17 mouse cellular contexts compared by ENCODE assay signal in genomic region chr1:92799653-92800052, GRCm38 (mm10). TPM values are rescaled to one million over a fixed set of nuclear protein-coding genes. Genes with fewer than 3 reads are reported as not detected.
DNase-seq lines count a peak whose midpoint lies in the region; TF ChIP-seq lines count a peak whose summit lies in the region.
"Had no signal": no experiment of that assay in that cellular context is flagged by ENCODE, and none has a peak within 500 bp of the region (broad histone marks: within the 10 kb centered on the region; RNA-seq: fewer than 3 reads in every experiment).

No protein-coding gene starts in this region.

- no peaks in the 10 kb centered on the region for H3K79me2 ChIP-seq in C2C12 (ENCODE audit: control insufficient read depth, insufficient read depth)

- H3ac ChIP-seq in C2C12 (ENCODE audit: control insufficient read depth, insufficient read length, low read depth): no peak overlapping the region

- H3K4me3 ChIP-seq in C2C12 (ENCODE audit: insufficient read depth, poor library complexity, severe bottlenecking): no peak overlapping the region
- H3K4me3 ChIP-seq: embryonic facial prominence, embryonic 13.5 days; limb, embryonic 10.5 days; midbrain, embryonic 10.5 days had no signal

- no peaks in the 10 kb centered on the region for H3K27me3 ChIP-seq in C2C12 (ENCODE audit: control insufficient read depth, insufficient read depth, insufficient read length)
- H3K27me3 ChIP-seq: embryonic facial prominence, embryonic 13.5 days had no signal

- H3K36me3 ChIP-seq in C2C12 (ENCODE audit: control insufficient read depth, insufficient read depth): no peaks in the 10 kb centered on the region
- H3K36me3 ChIP-seq: embryonic facial prominence, embryonic 13.5 days; limb, embryonic 10.5 days; midbrain, embryonic 10.5 days had no signal

- H3K79me3 ChIP-seq in C2C12 (ENCODE audit: low read depth): no peaks in the 10 kb centered on the region

- TF ChIP-seq CTCF in C2C12 (IDR thresholded peaks at IDR 0.05; ENCODE audit: control insufficient read depth, insufficient read depth, insufficient read length): no peak

- intact Hi-C loops in left cerebral cortex, postnatal 25 days (cut with DNase I): no loop called here
- intact Hi-C loops in heart, postnatal 25 days (cut with DNase I): no loop called here

- DNase-seq in layer of hippocampus, adult 8-10 months (ENCODE audit: low spot score in 2 of 2): peak; percentile 6 to 33
- no peak for DNase-seq in layer of hippocampus, postnatal 10 days (ENCODE audit: low spot score in 2 of 2)
- peak; percentile 93 for DNase-seq in brain, adult 2 months (ENCODE audit: low read depth, low spot score)
- DNase-seq in left cerebral cortex, postnatal 25 days (ENCODE audit: low spot score in 2 of 2): peak; percentile 49 to 86
- DNase-seq in testis, postnatal 14 days (ENCODE audit: low spot score): no peak
- DNase-seq in heart, postnatal 25 days (ENCODE audit: low spot score): no peak
- DNase-seq in cerebellum, postnatal 14 days: no peak
- DNase-seq: cerebellum, adult 8-10 months; gastrocnemius, postnatal 25 days; heart, postnatal 14 days; kidney, adult 9 months; liver, postnatal 0 days; thymus, postnatal 25 days had no signal

TF ChIP-seq in C2C12, 6 proteins besides CTCF, POLR2A, EP300 and RAD21:
- TF ChIP-seq FOSL1 (IDR thresholded peaks at IDR 0.05; ENCODE audit: insufficient read depth, low read length, poor library complexity, severe bottlenecking) (peak; percentile 100), MYOD1 (IDR thresholded peaks at IDR 0.05; ENCODE audit: control insufficient read depth, insufficient read length, low read depth) (peak; percentile 70), USF1 (IDR thresholded peaks at IDR 0.05; ENCODE audit: low read depth) (no peak), MAX (IDR thresholded peaks at IDR 0.05) (peak; percentile 84), CEBPB (IDR thresholded peaks at IDR 0.05; ENCODE audit: low read depth) (peak; percentile 92), MYOG (IDR thresholded peaks at IDR 0.05; ENCODE audit: control insufficient read depth, extremely low read depth, insufficient read length) (no peak)

RNA-seq across cellular contexts. Expression of gene Gpc1, which starts 31.8 kb away (rescaled TPM):
- total RNA-seq in layer of hippocampus, adult 8-10 months (2022): 100 to 1,000 TPM; 120 to 145 (median 132) TPM
- total RNA-seq in layer of hippocampus, postnatal 10 days (2021): 100 to 1,000 TPM; 157 to 166 TPM
- 380 TPM for polyA plus RNA-seq in C2C12 (2012; fragmentation: generic; extraction: Trizol)
- total RNA-seq in left cerebral cortex, postnatal 25 days (2021): 10 to 100 TPM; 73.8 to 81.8 TPM
- total RNA-seq in heart, postnatal 25 days (2021): 100 to 1,000 TPM; 366 to 368 TPM

Comparison
In these comparisons a context has a peak if more than half of its experiments do, and no peak if none do; other contexts are left out.
1. DNase-seq: peak in layer of hippocampus, adult 8-10 months (2 of 2), brain, adult 2 months (single experiment) and left cerebral cortex, postnatal 25 days (2 of 2); none in layer of hippocampus, postnatal 10 days (0 of 2), testis, postnatal 14 days (single experiment), heart, postnatal 25 days (single experiment) and cerebellum, postnatal 14 days (0 of 2).